In the genomic region with DNA sequence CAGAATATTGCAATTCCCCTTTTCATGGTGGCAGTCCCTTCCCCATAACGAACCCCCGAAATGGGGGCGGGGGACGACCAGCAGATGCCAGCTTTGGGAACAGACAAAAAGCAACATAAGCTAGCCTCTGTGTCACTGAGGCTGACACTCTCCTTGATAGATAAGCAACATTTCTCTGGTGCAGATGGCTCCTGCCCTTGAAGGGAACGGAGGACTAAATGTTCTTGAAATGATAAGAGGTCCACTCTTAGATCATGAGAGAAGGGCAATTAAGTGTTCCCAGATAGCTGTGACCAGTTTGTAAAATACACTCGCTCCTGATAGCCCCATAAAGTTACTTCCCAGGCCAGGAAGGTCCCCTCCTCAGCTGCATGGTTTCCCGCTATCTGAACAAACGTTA, we compare ENCODE assay signal across 32 mouse cellular contexts. TPM values are rescaled to one million over a fixed set of nuclear protein-coding genes. Genes with fewer than 3 reads are reported as not detected.
A peak's percentile ranks its signal among the peaks of the same experiment; 100 is the strongest.
DNase-seq lines count a peak whose midpoint lies in the region; ATAC-seq and TF ChIP-seq lines count a peak whose summit lies in the region.
"Had no signal": no experiment of that assay in that cellular context is flagged by ENCODE, and none has a peak within 500 bp of the region (broad histone marks: within the 10 kb centered on the region; RNA-seq: fewer than 3 reads in every experiment).

No protein-coding gene starts in this region.

- H3K4me3 ChIP-seq in erythroblast, embryonic 14.5 days (replicated peaks): peak overlapping the region; percentile 6
- no peak overlapping the region for H3K4me3 ChIP-seq in liver, embryonic 11.5 days (ENCODE audit: low read depth, low read length)
- no peak overlapping the region for H3K4me3 ChIP-seq in liver, postnatal 0 days (ENCODE audit: low read depth, low read length)
- H3K4me3 ChIP-seq: embryonic facial prominence, embryonic 10.5 days; forebrain, embryonic 12.5 days; gastrocnemius, adult 2 months; hindbrain, embryonic 10.5 days; limb, embryonic 13.5 days had no signal

- peak overlapping the region; percentile 5; the same call in 1 of the 2 replicates for H3K4me2 ChIP-seq in liver, embryonic 11.5 days
- H3K4me2 ChIP-seq in liver, postnatal 0 days (ENCODE audit: low read depth, low read length): no peak overlapping the region
- H3K4me2 ChIP-seq: forebrain, embryonic 12.5 days; limb, embryonic 13.5 days; lung, embryonic 14.5 days had no signal

- no peaks in the 10 kb centered on the region for H3K27me3 ChIP-seq in erythroblast, embryonic 14.5 days (ENCODE audit: control insufficient read depth)
- no peaks in the 10 kb centered on the region for H3K27me3 ChIP-seq in liver, embryonic 11.5 days (replicated peaks; ENCODE audit: control insufficient read depth, insufficient read depth, low read length)
- H3K27me3 ChIP-seq in liver, postnatal 0 days (ENCODE audit: insufficient read depth, low read length): no peaks in the 10 kb centered on the region

- WGBS in liver, embryonic 11.5 days: 52% methylated on average over 8 of the region's 8 CpGs
- 47% methylated on average over 8 of the region's 8 CpGs for WGBS in liver, postnatal 0 days (ENCODE audit: insufficient replicate concordance)

- no peaks in the 10 kb centered on the region for H3K36me3 ChIP-seq in erythroblast, embryonic 14.5 days (ENCODE audit: control insufficient read depth)
- no peaks in the 10 kb centered on the region for H3K36me3 ChIP-seq in liver, embryonic 11.5 days (ENCODE audit: control insufficient read depth, insufficient read depth, low read length)
- no peaks in the 10 kb centered on the region for H3K36me3 ChIP-seq in liver, postnatal 0 days (replicated peaks; ENCODE audit: insufficient read depth, low read length)
- H3K36me3 ChIP-seq: embryonic facial prominence, embryonic 10.5 days; forebrain, embryonic 12.5 days; hindbrain, embryonic 10.5 days; limb, embryonic 13.5 days had no signal

- no peak overlapping the region for H3K9ac ChIP-seq in liver, embryonic 11.5 days (ENCODE audit: low read depth, low read length)
- H3K9ac ChIP-seq in liver, postnatal 0 days (replicated peaks): no peak overlapping the region; the same call in 1 of the 2 replicates
- H3K9ac ChIP-seq: forebrain, embryonic 12.5 days; limb, embryonic 13.5 days; lung, embryonic 14.5 days had no signal

- intact Hi-C loops in left cerebral cortex, postnatal 10 days (cut with DNase I): no loop called here

- TF ChIP-seq CTCF in liver, postnatal 0 days (IDR thresholded peaks at IDR 0.05; ENCODE audit: low read depth): no peak

- DNase-seq in liver, embryonic 11.5 days (ENCODE audit: low spot score): no peak
- no peak for DNase-seq in liver, postnatal 0 days
- DNase-seq in embryo, embryonic 10.5 days (ENCODE audit: low spot score): no peak
- no peak for DNase-seq in left cerebral cortex, postnatal 10 days (ENCODE audit: extremely low spot score in 1 of 2, low spot score in 2 of 2)
- no peak for DNase-seq in frontal cortex, postnatal 25 days (ENCODE audit: low spot score in 2 of 2)
- DNase-seq: adrenal gland, postnatal 25 days; cerebellum, adult 11 months; cerebellum, adult 9-11 months; gastrocnemius, adult 2 months; kidney, postnatal 36 days; layer of hippocampus, postnatal 36 days; lung, embryonic 14.5 days; lung, postnatal 36 days; spleen, adult 18-20 months; thymus, adult 18-20 months; thymus, postnatal 36 days had no signal

- H3K4me1 ChIP-seq in erythroblast, embryonic 14.5 days (ENCODE audit: control insufficient read depth): peaks cover 69% of the 10 kb centered on the region
- H3K4me1 ChIP-seq in liver, embryonic 11.5 days (replicated peaks; ENCODE audit: control insufficient read depth, insufficient read depth, low read length): peaks cover 25% of the 10 kb centered on the region
- H3K4me1 ChIP-seq in liver, postnatal 0 days (ENCODE audit: insufficient read depth): peaks cover 15% of the 10 kb centered on the region

- no peaks in the 10 kb centered on the region for H3K9me3 ChIP-seq in erythroblast, embryonic 14.5 days (ENCODE audit: control insufficient read depth, low read length)
- H3K9me3 ChIP-seq in liver, embryonic 11.5 days (ENCODE audit: control insufficient read depth, low read length): no peaks in the 10 kb centered on the region
- H3K9me3 ChIP-seq in liver, postnatal 0 days (ENCODE audit: low read length): no peaks in the 10 kb centered on the region
- H3K9me3 ChIP-seq: embryonic facial prominence, embryonic 10.5 days; forebrain, embryonic 12.5 days; hindbrain, embryonic 10.5 days; limb, embryonic 13.5 days had no signal

- no peak for ATAC-seq in erythroblast, adult 5-6 weeks (replicated peaks; ENCODE audit: low FRiP score, poor library complexity, severe bottlenecking)
- ATAC-seq in liver, embryonic 11.5 days (replicated peaks; ENCODE audit: low FRiP score): peak; percentile 80
- peak; percentile 43; the same call in 1 of the 2 replicates for ATAC-seq in liver, postnatal 0 days
- ATAC-seq: hindbrain, postnatal 0 days; intestine, embryonic 16.5 days had no signal

- peak; percentile 44; the same call in 1 of the 2 replicates for TF ChIP-seq EP300 in liver, postnatal 0 days (IDR thresholded peaks at IDR 0.05; ENCODE audit: low read depth)

- H3K27ac ChIP-seq in liver, embryonic 11.5 days (ENCODE audit: low read depth, low read length): peak overlapping the region; percentile 73
- peak overlapping the region; percentile 39 for H3K27ac ChIP-seq in liver, postnatal 0 days (ENCODE audit: low read depth)
- H3K27ac ChIP-seq: embryonic facial prominence, embryonic 10.5 days; forebrain, embryonic 12.5 days; gastrocnemius, adult 2 months; hindbrain, embryonic 10.5 days; hindbrain, postnatal 0 days; limb, embryonic 13.5 days had no signal

RNA-seq across cellular contexts. Expression of gene Gsta4, which starts 6.3 kb away (rescaled TPM):
- polyA plus RNA-seq in erythroblast, embryonic 14.5 days (2012): 0.65 and 1.0 TPM in 2 replicates
- total RNA-seq in erythroblast, adult 5-6 weeks (2015; ENCODE audit: low replicate concordance): 1.7 TPM in 1 of 2 replicates, not detected in the other
- total RNA-seq in erythroblast, adult 5-6 weeks (2017; ENCODE audit: low replicate concordance): not detected in 2 replicates
- polyA plus RNA-seq in liver, embryonic 11.5 days (2014; fragmentation: Nextera tagmentation; extraction: Ambion mirVana): 33.3 and 40.6 TPM in 2 replicates
- 19.9 and 25.5 TPM in 2 replicates for polyA plus RNA-seq in liver, postnatal 0 days (2015; fragmentation: Nextera tagmentation; extraction: Ambion mirVana)
- total RNA-seq in left cerebral cortex, postnatal 10 days (2021): 10 to 100 TPM; 21.5 to 21.6 TPM

RNA-seq across cellular contexts. Expression of gene Gsta1, which starts 41.5 kb away (rescaled TPM):
- polyA plus RNA-seq in erythroblast, embryonic 14.5 days (2012): not detected in 2 replicates
- total RNA-seq in erythroblast, adult 5-6 weeks (2015; ENCODE audit: low replicate concordance): not detected in 2 replicates
- not detected in 2 replicates for total RNA-seq in erythroblast, adult 5-6 weeks (2017; ENCODE audit: low replicate concordance)
- polyA plus RNA-seq in liver, embryonic 11.5 days (2014; fragmentation: Nextera tagmentation; extraction: Ambion mirVana): not detected in 2 replicates
- 0.39 TPM in 1 of 2 replicates, not detected in the other for polyA plus RNA-seq in liver, postnatal 0 days (2015; fragmentation: Nextera tagmentation; extraction: Ambion mirVana)
- not detected for total RNA-seq in left cerebral cortex, postnatal 10 days (2021)
- total RNA-seq: common myeloid progenitor, adult 5-6 weeks; hindbrain, postnatal 0 days; layer of hippocampus, adult 8-10 months; layer of hippocampus, postnatal 36 days; left cerebral cortex, postnatal 25 days; midbrain, postnatal 0 days had no signal
- polyA plus RNA-seq: brain, embryonic 14.5 days; embryonic facial prominence, embryonic 10.5 days; forebrain, embryonic 12.5 days; gonadal fat pad, adult 2 months; hindbrain, embryonic 10.5 days; hindbrain, postnatal 0 days; kidney, embryonic 14.5 days; limb, embryonic 13.5 days; lung, embryonic 14.5 days; midbrain, postnatal 0 days; neural tube, embryonic 14.5 days had no signal

Comparison
In these comparisons a context has a peak if more than half of its experiments do, and no peak if none do; other contexts are left out.
1. RNA of gene Gsta4, which starts 6.3 kb away (polyA plus RNA-seq): 33.3 to 40.6 TPM in liver, embryonic 11.5 days and 19.9 to 25.5 TPM in liver, postnatal 0 days; 0.65 to 1.0 TPM in erythroblast, embryonic 14.5 days; every median in the first group is over 10 times any median in the second.